Mouse (Mus musculus) embryonic facial prominence, embryonic 11.5 days (tissue): Measurements from ENCODE around the gene Vmn2r106. TPM values are rescaled to one million over a fixed set of nuclear protein-coding genes. Genes with fewer than 3 reads are reported as not detected.

Experiments used
- ATAC-seq: fragments of 200-750 bp; cut with Nextera tagmentation; replicated peaks from 2 replicates; pipeline ENCODE4 v1.8.0; 2017; ENCODE audit warnings: low read depth; ENCODE audit not compliant: insufficient number of reproducible peaks, low FRiP score, low TSS enrichment
- DNase-seq: peaks from one replicate; pipeline ENCODE4 v3.0.0-alpha.2; 2015; ENCODE audit warnings: low spot score
- H3K27ac ChIP-seq: fragments of 300-500 bp; sonication (generic); replicated peaks from 2 replicates; pipeline ENCODE4 v1.5.1; 2014; ENCODE audit warnings: mild to moderate bottlenecking, low read depth, low read length, control low read depth
- H3K27me3 ChIP-seq: fragments of 300-500 bp; sonication (generic); 2 replicates; pipeline ENCODE4 v1.6.1; 2014; ENCODE audit warnings: mild to moderate bottlenecking, low read length, moderate library complexity, mixed read lengths; ENCODE audit not compliant: control insufficient read depth, insufficient read depth
- H3K36me3 ChIP-seq: fragments of 300-500 bp; sonication (generic); replicated peaks from 2 replicates; pipeline ENCODE4 v1.6.1; 2014; ENCODE audit warnings: low read depth, mild to moderate bottlenecking, low read length, moderate library complexity, mixed read lengths; ENCODE audit not compliant: control insufficient read depth, insufficient read depth
- H3K4me1 ChIP-seq: fragments of 300-500 bp; sonication (generic); 2 replicates; pipeline ENCODE4 v1.6.1; 2014; ENCODE audit warnings: low read length, mixed read lengths; ENCODE audit not compliant: control insufficient read depth, insufficient read depth
- H3K4me2 ChIP-seq: fragments of 300-500 bp; sonication (generic); 2 replicates; pipeline ENCODE4 v1.6.1; 2014; ENCODE audit warnings: low read depth, mild to moderate bottlenecking, control low read depth, low read length, moderate library complexity
- H3K4me3 ChIP-seq: fragments of 300-500 bp; sonication (generic); 2 replicates; pipeline ENCODE4 v1.5.1; 2014; ENCODE audit warnings: low read depth, low read length, control low read depth
- H3K9ac ChIP-seq: fragments of 300-500 bp; sonication (generic); replicated peaks from 2 replicates; pipeline ENCODE4 v1.6.1; 2014; ENCODE audit warnings: mild to moderate bottlenecking, control low read depth, low read length
- H3K9me3 ChIP-seq: fragments of 300-500 bp; sonication (generic); replicated peaks from 2 replicates; pipeline ENCODE4 v1.6.1; 2016; ENCODE audit warnings: mild to moderate bottlenecking, low read length, inconsistent platforms, mixed read lengths; ENCODE audit not compliant: control insufficient read depth
- WGBS: fragments of 180-500 bp; shearing (Covaris S2); extraction: QIAGEN DNeasy Blood & Tissue Kit; methylation state at CpG from one replicate; pipeline ENCODE4 v1.1.7; 2014; 5-methylcytosine and 5-hydroxymethylcytosine counted together
- polyA plus RNA-seq: library from polyadenylated mRNA; unstranded; fragments of >200 nt; fragmentation: Nextera tagmentation; extraction: Ambion mirVana; gene quantifications from 2 replicates; pipeline ENCODE4 v1.2.1, GENCODE M21; 2014

The Vmn2r106 gene
- not detected in 2 replicates for polyA plus RNA-seq

DNA sequence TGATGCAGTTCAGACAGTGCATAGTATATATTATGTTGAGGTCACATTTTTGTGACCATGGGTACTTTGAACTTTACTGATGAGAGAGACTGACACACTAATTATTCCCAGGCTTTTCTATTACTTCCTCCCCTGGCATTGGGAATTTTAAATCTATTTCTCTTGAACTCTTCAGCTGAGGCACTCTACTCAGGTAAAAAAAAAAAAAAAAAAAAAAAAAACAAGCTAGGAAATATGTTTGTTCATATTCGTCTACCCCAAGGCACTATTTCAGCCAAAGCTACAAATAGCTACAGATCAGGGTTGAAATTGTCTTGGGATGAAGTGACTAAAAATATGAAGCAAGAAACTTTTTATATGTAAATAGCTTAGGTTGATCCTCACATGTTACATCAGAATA, at the start of gene Vmn2r106:
Gene Vmn2r106, minus strand, starts transcription at position 101 of the 400 bp plus-strand sequence.
- Histone ChIP-seq H3K27me3 (no peaks in the 10 kb centered on the region), H3K4me3 (no peak within 1 kb of the TSS), H3K36me3 (no peaks in the 10 kb centered on the region), H3K27ac (no peak within 1 kb of the TSS), H3K9me3 (no peaks in the 10 kb centered on the region), H3K4me2 (no peak within 1 kb of the TSS), H3K4me1 (no peaks in the 10 kb centered on the region), H3K9ac (no peak within 1 kb of the TSS)
- DNase-seq (no peak), ATAC-seq (no peak)
- WGBS = 86% methylated on average over 1 of the region's 1 CpGs

GRCm38 (mm10) chr17:20305790-20306189, 20.4 kb upstream of the Vmn2r106 start:
- no peak overlapping the region for H3K4me2 ChIP-seq
- 87% methylated on average over 1 of the region's 1 CpGs for WGBS
- H3K4me1 ChIP-seq = no peaks in the 10 kb centered on the region
- no peaks in the 10 kb centered on the region for H3K9me3 ChIP-seq
- DNase-seq (no peak), ATAC-seq (no peak)
- no peaks in the 10 kb centered on the region for H3K36me3 ChIP-seq
- no peak overlapping the region for H3K27ac ChIP-seq
- no peak overlapping the region for H3K9ac ChIP-seq
- no peaks in the 10 kb centered on the region for H3K27me3 ChIP-seq
- no peak overlapping the region for H3K4me3 ChIP-seq

GRCm38 (mm10) chr17:20286906-20287305, 1.6 kb upstream of the Vmn2r106 start:
- Histone ChIP-seq H3K4me3 (no peak overlapping the region), H3K4me1 (no peaks in the 10 kb centered on the region), H3K9ac (no peak overlapping the region), H3K4me2 (no peak overlapping the region), H3K36me3 (no peaks in the 10 kb centered on the region), H3K27me3 (no peaks in the 10 kb centered on the region), H3K27ac (no peak overlapping the region), H3K9me3 (no peaks in the 10 kb centered on the region)
- no peak for ATAC-seq
- no peak for DNase-seq

DNA sequence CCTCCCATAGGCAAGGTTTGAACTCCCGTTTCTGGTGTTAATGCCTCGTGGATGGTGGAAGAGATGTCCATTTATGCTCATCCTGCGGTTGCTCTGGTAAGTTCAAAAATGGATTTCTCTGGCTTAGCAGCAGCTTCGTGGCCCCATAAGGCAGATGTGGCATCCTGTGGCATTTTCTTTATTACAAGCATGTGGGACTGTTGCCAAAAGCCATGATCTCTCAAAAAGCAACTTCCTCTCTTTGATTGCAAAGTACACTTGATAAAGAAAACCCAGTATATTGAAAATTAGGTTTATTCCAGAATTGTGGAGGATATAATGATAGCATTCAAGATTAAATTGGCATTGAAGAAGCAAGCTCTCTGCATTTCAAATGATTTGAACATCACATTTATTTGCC, 29.8 kb downstream of the Vmn2r106 start:
- Histone ChIP-seq H3K9ac (no peak overlapping the region), H3K4me2 (no peak overlapping the region), H3K27ac (no peak overlapping the region), H3K9me3 (no peaks in the 10 kb centered on the region), H3K4me3 (no peak overlapping the region), H3K27me3 (no peaks in the 10 kb centered on the region), H3K36me3 (no peaks in the 10 kb centered on the region), H3K4me1 (no peaks in the 10 kb centered on the region)
- ATAC-seq = no peak
- DNase-seq = no peak
- WGBS = 79% methylated on average over 4 of the region's 4 CpGs

DNA sequence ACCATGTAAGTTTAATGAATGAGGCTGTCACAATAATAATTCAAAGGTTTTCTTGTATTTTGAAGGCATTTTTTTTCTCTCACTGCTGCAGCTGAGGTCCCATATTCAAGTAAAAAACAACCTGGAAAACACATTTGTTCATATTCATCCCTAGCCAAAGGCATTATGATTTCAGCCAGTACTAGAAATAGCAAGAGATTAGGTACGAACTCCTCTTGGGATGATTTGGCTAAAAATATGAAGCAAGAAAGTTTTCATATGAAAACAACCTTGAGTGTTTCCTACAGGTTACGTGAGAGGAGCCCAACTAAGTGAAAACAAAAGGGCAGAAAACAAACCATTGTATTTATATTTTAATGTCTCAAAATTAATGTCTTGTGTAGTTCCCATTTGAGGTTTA, 50.4 kb downstream of the Vmn2r106 start, which contains the start of gene Vmn2r105:
Gene Vmn2r105, minus strand, starts transcription at position 101 of the 400 bp plus-strand sequence.
- H3K9ac ChIP-seq = no peak within 1 kb of the TSS
- H3K9me3 ChIP-seq = no peaks in the 10 kb centered on the region
- DNase-seq = no peak
- H3K27me3 ChIP-seq = no peaks in the 10 kb centered on the region
- H3K36me3 ChIP-seq = no peaks in the 10 kb centered on the region
- no peak within 1 kb of the TSS for H3K27ac ChIP-seq
- no peak for ATAC-seq
- H3K4me3 ChIP-seq = no peak within 1 kb of the TSS
- H3K4me1 ChIP-seq = no peaks in the 10 kb centered on the region
- 71% methylated on average over 2 of the region's 2 CpGs for WGBS
- H3K4me2 ChIP-seq = no peak within 1 kb of the TSS

Other genes with a start within 250 kb of the Vmn2r106 start
- not detected in 2 replicates for gene Vmn2r104, start 237.2 kb downstream of the Vmn2r106 start, polyA plus RNA-seq
- not detected in 2 replicates for gene Fpr-rs7, start 171.3 kb downstream of the Vmn2r106 start, polyA plus RNA-seq
- not detected in 2 replicates for gene Fpr-rs6, start 102.5 kb downstream of the Vmn2r106 start, polyA plus RNA-seq
- gene Vmn2r105, start 50.5 kb downstream of the Vmn2r106 start, polyA plus RNA-seq = not detected in 2 replicates
- not detected in 2 replicates for gene Vmn2r107, start 59.7 kb upstream of the Vmn2r106 start, polyA plus RNA-seq
- not detected in 2 replicates for gene Vmn1r224, start 128.6 kb upstream of the Vmn2r106 start, polyA plus RNA-seq
- not detected in 2 replicates for gene Vmn2r108, start 195.8 kb upstream of the Vmn2r106 start, polyA plus RNA-seq
- not detected in 2 replicates for gene Vmn1r225, start 212.6 kb upstream of the Vmn2r106 start, polyA plus RNA-seq